Mouse (Mus musculus): Measurements from ENCODE around the gene Polg.

Polg gene

DNA sequence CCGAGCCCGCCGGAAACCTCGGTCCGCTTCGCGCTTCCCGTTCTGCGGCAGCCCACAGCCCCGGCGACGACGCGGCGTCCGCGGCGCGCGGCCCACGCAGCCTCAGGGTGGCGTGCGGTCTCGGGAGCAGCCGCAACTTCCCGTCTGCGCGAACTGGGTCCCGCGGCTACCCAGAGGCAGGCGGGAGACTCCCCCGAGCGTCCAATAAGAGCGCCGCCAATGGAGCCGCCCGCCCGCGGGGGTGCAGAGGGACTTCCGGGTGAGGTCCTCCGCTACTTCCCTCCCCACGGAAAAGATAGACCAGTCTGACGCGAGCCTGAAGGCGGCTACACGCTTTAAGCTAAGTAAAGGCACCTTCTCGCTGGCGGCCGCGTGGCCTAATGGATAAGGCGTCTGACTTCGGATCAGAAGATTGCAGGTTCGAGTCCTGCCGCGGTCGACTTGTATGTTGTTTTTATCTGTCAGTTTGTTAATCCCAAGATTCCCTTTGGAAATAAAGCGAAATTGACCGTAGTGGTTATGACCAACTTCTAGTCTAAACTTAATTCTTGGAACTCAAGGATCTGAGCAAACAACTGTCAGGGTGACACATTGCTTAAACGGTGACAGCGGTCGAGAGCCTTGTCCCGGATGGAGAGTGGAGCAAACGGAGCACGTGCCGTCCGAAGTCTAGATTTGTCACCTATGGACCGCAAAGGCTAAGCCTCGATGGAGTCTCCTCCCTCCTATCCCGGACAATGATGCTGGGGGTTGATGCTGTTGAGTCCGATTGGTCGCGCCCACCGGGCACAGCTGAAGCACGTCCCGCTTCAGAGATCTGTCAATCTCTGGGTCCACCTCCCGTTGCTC, at the start of gene Polg:
Polg (minus strand) TSS at position 310 of the 849 bp plus-strand sequence.
- peak; percentile 99 for DNase-seq (ENCODE audit: low spot score)

DNA sequence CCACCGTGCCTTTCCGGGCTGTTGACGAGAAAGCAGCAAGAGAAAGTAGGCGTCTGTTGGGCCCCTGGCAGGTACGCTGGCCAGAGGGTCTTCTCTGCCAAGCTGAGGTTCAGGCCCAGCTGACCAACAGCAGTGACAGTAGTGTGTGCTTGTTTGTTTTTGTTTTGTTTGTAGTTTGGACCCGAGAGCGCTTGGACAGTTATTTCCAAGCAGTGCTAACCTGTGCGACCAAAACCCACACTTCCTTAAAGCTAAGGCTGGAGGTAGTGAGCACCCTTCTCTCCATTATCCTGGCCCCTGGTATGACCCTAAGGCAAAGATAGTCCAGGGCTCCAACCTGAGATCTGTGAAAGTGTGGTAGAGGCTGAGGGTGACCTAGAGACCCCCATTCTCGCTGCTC, 49.7 kb upstream of the Polg start:
- DNase-seq (ENCODE audit: low spot score): no peak

DNA sequence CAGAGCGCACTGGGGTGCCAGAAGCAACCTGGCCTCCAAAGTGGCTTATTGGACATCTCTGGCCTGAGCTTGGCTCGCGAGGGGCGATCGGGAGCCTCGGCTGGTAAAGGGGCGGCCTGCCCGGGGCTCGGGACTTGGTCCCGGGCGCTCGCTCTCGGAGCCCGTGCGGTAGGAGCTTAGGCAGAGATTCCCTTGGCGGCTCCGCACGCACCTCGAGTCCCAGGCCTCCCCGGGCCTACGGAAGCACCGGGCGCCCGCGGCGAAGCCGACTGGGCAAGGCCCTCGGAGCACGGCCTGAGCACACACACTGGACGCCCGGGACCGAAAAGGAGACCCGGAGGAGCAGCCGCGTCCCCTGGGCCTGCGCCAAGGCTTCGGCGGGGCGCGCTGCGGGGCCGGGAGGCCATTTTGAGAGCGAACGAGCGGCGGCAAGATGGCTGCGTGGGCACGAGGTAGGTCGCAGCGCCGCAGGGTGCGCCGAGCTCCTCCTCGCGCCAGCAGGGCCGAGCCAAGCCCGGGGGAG, 49.1 kb upstream of the Polg start:
- DNase-seq (ENCODE audit: low spot score): no peak

DNA sequence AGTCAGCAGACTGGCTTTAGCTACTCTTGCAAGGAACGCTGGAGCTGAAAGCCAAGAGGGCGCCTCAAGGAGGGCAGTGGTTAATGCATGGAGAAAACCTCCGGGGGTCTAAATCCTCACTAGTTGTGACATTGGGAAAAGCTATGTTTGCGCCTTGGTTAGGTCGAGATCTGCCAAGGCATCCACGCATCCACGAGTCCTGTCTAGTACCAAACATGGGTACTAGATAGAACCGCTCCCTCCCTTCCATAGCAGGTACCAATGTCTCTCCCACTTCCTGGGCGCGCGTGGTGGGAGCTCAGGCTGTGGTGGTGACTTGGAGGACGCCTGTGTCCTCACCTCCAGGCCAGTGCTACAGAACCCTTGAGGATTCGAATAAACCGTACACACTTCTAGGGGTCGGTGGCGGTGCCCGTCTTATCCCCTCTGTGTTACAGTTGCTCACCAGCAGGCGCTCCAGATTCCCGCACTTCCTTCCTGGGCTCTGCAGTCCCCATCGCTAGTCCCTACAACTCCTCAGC, 48.3 kb upstream of the Polg start:
- no peak for DNase-seq (ENCODE audit: low spot score)

DNA sequence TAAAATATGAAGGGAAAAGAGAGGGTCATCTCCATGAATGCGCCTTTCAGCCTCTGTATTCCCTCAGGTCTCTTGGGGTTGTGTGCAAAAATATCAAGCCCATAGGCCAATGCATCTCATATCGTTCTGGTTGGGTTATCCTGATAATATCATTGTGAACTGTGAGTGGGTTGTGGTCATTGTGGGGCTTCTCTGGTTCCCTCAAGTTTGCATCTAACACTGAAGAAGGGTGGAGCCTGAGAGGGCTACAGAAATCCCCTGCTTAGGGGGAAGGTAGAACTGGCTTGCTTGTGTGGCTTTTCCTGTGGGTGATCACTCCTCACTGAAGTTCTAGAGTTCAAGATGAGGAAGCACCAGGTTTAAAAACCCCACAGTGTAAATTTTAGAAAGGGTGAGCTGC, 47.3 kb upstream of the Polg start:
- no peak for DNase-seq (ENCODE audit: low spot score)

DNA sequence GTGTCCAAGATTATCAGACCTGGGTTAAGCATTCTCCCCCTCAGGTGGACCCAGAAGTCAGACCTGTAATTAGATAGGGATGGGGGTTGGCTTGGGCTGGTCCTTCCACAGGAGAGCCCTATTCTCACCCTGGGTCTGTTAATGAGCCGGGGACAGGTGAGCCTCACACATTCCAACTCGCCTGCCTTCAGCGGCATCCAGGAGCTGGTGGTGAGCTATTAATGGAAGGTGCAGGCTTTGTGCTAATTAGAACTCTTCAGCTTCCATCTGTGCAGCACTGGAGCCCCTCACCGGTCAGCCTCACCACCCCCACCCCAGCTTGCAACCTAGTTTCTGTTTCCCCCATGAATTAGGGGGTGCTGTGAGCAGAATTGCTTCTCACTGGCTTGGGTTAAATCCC, 46.3 kb upstream of the Polg start:
- no peak for DNase-seq (ENCODE audit: low spot score)

DNA sequence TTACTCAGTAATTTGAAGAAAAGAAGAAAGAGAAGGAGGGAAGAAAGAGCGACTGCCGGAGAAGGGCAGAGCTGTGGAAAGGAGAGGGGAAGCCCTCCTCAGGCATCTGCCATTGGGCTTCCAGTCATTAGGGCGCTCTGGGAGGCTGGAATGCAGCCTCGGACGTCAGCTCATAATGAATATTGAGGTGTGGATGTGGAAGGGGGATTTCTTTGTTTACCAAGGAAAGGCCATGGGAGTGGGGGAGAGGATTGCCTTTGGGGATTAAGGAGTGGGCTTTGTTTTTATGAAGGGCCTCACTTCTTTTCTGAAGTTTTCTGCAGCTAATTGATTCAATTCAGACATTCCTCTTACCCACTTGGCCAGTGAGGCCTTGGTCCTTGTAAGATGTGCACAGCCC, 45.5 kb upstream of the Polg start:
- DNase-seq (ENCODE audit: low spot score): no peak

DNA sequence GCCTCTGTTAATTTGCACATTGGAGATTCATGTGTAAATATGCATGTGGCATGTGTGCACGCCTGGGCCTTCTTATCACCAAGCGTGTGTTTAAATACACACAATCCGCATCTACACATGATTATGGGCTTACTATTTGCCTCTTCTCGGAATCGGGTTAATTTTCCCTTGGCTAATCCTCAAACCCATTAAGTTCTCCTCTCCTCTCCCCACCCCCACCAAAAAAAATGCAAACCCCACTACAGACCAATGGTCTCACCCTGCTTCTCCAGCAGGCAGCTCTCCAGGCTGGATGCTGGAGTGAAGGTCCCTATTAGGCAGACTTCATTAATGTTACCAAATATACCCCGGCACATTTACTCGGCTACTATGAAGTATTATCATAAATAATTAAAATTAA, 45.0 kb upstream of the Polg start:
- no peak for DNase-seq (ENCODE audit: low spot score)

DNA sequence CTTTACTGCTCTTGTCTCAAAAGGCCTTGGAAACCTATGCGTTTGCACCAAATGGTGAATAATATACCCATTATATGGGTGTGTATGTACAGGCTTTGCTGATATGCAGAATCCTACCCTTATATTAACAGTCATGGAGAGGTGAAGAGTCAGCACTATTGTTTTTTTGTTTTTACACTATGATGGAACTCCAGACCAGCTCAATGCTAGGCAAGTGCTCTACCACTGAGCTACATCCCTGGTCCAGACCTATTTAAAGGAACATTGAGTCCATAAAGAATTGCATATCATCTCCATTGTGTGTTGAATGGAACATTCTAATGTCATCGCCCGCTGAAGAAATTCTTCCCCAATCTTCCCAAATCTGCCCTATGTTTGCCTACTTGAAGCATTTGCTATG, 44.5 kb upstream of the Polg start:
- DNase-seq (ENCODE audit: low spot score): no peak

DNA sequence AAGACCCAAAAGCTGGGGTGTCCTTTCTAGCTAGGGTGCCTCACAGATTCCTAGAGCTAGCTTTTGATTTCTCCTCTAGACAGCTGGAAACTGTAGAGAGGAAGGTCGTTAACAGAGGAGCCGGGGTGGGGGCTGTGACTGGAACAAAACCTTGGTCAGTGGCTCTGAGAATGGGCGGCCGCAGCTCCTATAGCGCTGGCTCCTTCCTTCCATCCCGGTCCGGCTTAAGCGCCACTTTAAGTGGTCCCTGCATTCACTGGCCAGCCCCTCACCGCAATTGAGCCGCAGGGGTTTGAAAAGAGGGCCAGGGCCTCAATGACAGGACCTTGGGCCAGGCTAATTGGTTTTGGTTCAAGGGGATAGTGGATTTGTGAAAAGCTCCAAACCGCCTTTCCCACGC, 43.5 kb upstream of the Polg start:
- no peak for DNase-seq (ENCODE audit: low spot score)

DNA sequence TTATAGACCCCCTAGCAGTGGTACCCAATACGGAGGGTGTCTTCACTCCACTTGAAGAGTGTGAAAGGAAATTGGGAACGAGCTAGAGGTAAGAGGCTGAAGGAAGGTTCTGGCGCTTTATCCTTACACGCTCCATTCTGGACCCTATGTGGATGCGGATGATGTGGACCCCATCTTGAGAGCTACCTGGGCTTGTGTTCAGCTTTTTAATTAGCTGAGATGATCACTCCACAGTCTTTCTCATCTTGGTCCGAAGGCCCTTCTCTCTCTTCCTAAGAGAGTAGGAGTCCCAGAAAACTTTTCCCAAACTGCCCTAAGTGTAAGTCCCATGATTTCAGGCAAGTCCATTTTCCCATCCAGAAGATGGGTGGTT, 43.1 kb upstream of the Polg start:
- no peak for DNase-seq (ENCODE audit: low spot score)

DNA sequence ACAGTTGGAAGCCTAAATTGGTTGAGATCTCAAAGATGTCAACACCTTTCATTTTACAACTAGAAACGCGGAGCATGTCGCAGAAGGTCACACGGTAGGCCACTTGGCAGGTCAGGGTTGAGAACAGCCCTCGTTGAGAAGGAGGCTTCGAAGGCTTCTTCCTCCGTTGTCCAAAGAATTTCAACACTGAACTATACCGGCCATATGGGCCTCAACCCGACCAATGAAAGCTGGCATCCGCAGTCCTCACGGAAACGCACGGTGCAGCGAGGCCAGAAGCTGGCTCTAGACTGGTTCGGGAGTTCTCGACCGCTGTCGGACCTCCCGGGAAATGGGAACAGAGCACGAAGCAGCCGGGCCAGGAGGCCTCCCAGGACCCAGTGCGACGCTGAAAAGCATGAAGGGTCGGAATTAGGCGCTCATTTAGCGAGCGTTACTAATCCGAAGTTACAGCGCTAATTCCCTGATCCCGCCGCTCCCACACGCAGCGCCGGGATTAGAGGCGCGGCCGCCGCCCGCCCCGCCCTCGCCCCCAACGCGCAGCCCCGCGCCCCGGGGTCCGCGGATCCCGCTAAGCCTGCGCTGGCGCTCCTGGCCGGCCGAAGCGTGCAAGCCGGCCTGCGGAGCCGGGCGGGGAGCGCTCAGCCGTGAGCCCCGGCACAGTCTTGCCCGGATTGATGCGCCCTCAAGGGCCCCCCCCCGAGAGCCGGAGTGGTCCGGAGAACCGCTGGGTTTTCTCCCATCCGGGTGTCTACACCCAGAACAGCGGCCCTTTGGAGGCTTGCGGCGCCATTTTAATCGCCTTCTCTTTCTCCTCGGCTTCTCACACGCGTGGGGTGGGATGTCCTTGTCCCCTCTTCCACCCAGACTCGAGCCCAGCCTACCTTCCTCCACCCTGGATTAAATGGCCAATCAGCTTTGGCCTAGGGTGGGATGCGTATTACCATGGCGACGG, 42.4 kb upstream of the Polg start:
- no peak for DNase-seq (ENCODE audit: low spot score)

DNA sequence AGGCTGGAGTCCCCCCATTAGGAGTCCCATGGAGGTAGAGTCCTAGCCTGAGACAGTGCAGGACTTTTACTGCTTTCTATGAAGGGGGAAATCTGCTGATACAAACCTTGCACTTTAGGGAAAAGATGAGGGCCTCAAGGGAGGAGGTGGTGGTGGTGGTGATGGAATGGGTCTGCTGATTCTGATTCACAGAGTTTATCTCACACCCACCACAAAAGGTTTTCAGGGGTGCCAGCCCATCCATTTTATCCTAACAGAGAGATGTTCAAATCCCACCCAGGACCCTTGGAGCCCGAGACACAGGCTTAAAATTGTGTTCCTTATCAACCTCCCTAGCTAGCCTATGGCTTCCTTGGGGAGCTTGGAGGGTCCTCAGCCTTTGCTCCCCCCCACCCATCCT, 41.6 kb upstream of the Polg start:
- DNase-seq (ENCODE audit: low spot score): no peak

DNA sequence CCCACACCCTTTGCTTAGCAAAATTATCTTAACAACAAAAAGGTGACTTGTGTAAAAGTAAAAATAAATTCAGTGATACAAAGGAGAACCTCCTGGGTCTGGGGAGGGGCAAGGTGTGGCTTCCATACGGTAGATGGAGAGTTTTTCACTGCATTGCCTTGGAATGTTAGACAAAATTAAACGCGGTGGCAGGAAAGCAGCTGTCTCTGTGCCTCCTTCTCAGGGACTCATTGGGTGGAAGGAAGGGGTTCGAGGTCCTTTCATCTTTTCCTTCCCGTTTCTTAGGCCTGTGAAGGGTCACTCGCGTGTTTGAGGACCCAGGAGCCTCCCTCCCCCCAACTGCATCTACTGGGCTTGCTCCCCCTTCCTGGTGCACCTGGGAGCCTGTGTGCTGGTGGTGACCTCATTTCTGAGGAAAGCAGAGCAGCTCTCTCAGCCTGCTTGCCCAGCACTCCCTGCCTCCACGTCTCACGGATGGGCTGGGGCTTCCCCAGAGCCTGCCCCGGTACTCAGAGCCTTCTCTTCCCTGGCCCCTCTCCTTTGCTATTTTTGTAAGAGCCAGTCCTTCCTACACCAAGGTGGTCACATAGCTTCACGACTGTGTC, 41.0 kb upstream of the Polg start:
- DNase-seq (ENCODE audit: low spot score): no peak

DNA sequence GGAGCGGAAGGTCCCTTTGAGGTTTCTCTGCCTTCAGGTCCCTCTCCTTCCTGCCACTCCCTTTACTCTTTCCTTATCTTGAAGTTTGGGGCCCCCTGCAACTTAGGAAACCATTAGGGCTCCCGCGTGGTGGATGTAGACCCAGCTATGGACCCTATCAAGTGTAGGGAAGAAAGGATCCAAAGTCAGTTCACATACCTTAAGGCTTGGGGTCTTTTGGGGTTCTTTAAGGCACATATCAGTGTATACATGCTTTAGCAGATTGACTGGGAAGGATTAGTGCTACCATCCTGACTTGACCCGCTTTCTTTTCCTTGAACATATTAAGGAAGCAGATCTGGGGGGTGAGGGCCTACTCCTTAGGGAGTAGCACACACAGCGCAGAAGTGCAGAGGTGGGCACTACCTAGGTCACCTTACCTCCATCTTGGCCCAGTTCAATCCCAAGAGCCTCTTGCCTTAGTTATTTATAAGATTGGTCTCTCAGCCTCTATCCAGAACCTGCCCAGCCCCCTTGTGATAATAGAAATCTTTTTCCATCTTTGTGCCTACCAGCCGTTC, 40.4 kb upstream of the Polg start:
- DNase-seq (ENCODE audit: low spot score): no peak

DNA sequence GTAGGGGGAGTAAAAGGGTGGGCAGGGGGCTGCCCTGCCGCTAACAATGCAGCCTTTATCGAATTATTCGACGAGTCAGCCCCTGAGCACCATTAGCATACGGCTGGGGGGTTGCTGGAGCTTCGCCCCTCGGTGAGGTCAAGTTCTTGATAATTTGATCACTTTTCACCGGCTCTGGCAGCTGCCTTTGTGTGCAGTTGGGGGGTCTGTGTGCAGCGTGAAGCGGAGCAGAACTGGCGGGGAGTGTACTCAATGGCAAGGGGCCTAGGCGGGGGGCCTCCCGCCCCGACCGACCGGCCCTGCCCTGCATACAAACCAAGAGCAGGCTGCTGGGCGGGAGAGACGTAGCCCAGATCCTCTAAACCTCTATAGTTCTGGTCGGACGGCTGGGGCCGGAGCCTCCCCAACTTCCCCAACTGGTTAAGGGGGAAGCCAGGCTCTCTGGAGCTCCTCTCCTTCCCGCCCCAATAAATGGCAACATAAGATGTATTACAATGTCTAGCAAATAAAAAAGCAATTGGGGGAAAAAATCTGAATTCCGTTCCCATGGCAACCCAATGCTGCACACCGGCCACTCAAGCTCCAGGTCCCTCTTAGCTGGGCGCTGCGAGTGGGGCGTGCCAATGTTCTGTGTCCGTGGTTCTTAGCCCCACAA, 39.8 kb upstream of the Polg start:
- no peak for DNase-seq (ENCODE audit: low spot score)

DNA sequence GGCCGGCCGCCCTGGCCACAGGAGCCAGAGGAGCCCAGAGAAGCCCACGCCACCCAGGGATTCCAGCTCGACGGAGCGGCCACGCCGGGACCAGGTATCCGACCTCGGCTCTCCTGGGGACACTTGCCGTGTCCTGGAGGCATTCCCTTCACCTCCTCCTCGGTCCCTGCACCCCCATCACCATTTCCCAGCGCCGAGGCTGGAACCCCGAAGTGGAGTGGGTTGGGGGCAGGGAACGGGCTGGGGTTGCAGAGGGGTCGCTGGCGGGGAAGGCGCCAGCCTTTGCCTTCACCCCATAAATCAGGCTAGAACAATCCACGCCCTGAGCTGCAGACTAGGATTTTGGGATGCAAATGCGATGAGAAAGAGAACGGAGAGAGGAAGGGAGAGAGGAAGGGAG, 39.2 kb upstream of the Polg start:
- no peak for DNase-seq (ENCODE audit: low spot score)

DNA sequence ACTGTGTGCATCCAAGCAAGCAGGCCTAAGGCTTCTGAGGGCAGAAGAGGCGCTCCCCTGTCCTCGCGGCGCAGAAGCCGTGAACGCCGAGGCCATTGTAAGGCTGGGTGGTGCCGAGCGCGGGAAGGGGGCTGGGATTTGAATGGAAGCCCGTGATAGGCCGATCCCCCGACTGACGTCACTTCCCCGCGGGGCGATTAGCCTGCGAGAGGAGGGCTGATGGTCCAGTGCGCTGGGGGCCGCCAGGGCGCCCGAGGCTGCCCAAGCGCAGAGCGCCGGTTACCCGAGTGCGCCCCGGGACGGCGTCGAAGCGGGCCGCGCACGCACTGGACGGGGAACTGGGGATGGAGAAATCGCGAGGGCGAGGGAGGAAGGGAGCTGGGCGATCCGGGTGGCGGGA, 38.6 kb upstream of the Polg start:
- DNase-seq (ENCODE audit: low spot score): peak; percentile 91

DNA sequence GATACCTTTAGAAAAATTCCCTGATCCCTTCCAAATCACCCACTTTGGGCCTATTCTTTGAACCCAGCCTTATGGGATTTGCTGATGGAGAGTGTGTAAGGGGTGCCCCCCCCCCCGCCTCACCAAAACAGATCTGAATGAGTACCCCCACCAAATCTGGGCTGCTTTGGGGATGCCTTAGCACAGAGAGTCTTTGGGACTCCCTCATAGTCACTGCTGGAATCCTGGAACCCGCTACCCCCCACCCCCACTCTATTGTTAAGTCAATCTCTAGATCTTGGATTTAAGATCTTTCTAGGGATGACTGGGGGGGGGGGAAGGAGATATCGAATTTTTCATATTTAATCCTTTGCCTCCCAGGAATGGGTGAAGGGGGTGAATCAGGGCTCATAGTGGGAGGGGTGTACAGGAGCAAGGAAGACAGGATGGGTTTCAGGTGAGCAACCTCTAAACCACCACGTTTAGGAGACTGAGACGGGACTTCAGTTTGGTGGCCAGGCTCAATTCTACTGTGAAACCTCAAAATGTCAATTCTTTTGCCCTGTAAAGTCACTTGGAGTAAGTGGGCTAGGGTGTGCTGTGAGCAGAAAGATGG, 37.6 kb upstream of the Polg start:
- DNase-seq (ENCODE audit: low spot score): no peak

DNA sequence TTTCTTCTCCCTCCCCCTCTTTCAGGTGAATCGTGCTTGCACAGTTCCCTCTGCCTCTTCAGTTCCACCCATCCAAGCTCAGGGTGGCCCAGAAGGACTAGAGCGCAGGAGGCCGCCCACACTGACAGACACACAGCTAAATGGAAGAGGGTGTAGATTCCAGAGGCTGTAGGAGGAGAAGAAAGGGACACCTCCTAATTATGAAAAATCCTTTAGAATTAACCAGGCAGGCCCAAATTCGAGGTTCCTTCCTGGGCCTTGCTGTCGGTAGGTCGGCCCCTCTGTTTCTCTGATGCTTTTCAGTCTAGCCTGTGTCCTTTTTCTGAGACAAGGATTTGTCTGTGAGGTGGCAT, 36.9 kb upstream of the Polg start:
- DNase-seq (ENCODE audit: low spot score): no peak

Data from layer of hippocampus, adult 11-12 months (tissue).